Mouse (Mus musculus): ENCODE data around the gene Cfap54.

DNA sequence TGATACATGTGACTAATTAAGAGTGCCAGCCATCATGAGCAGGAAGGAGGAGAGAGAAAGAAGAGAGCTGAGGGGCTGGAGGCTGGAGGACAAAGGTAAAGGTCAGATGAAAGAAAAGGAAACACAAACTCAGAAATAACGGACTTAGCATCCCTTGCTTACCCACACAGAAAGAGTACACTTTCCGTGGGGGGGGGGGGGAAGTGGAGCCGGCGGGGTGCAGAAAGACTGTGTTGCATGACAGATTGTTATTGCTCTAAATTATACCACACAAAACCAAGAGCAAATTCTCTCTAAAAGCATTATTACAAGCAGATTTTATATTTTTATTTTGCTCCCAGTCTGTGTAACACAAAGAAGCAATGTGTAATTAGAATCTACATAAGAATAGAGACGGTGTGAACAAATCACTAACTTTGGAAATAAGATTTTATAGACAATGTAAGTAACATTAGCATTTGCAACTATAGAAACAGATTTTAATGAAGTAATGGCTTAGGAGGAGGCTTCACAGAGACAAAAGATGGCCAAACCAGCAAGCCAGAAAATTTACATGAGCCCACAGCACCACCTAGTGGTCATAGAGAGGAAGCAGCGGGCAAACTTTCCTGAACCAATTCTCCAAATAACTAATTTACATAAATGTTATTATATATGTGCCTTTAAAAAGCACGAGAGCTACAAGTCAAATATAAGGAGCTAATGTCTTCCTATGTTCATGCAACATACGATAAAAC, 67.2 kb downstream of the Cfap54 start:
- TF ChIP-seq GATA1 (IDR thresholded peaks at IDR 0.05; ENCODE audit: borderline replicate concordance, low read length) (no peak), FLI1 (IDR thresholded peaks at IDR 0.05; ENCODE audit: low read length) (no peak)

Measured in megakaryocyte, embryonic 14.5 days (primary cell).